Comparison of ENCODE assay signal across 9 mouse cellular contexts in genomic region chr8:114881891-114882401, GRCm38 (mm10).
A peak's percentile ranks its signal among the peaks of the same experiment; 100 is the strongest.
DNase-seq lines count a peak whose midpoint lies in the region; ATAC-seq lines count a peak whose summit lies in the region.
"Had no signal": no experiment of that assay in that cellular context is flagged by ENCODE, and none has a peak within 500 bp of the region (broad histone marks: within the 10 kb centered on the region; RNA-seq: fewer than 3 reads in every experiment).

No protein-coding gene starts in this region.

- 44% methylated on average over 5 of the region's 5 CpGs for WGBS in heart, embryonic 11.5 days (ENCODE audit: insufficient replicate concordance)
- 54% methylated on average over 5 of the region's 5 CpGs for WGBS in kidney, embryonic 14.5 days

- no peak overlapping the region for H3K4me2 ChIP-seq in heart, embryonic 11.5 days
- no peak overlapping the region for H3K4me2 ChIP-seq in kidney, embryonic 14.5 days (replicated peaks; ENCODE audit: low read depth, low read length)

- H3K27me3 ChIP-seq in heart, embryonic 11.5 days (ENCODE audit: control insufficient read depth, insufficient read depth, low read length), result no peaks in the 10 kb centered on the region
- H3K27me3 ChIP-seq in kidney, embryonic 14.5 days (ENCODE audit: control insufficient read depth, insufficient read depth, low read length), result no peaks in the 10 kb centered on the region

- no peak overlapping the region for H3K27ac ChIP-seq in heart, embryonic 11.5 days (ENCODE audit: low read depth, low read length)
- 0 out of 2 replicates have a peak overlapping the region, but pooled peaks have one; percentile 47 for H3K27ac ChIP-seq in kidney, embryonic 14.5 days (ENCODE audit: low read depth, low read length)

- no peak for DNase-seq in heart, postnatal 25 days (ENCODE audit: low spot score)
- DNase-seq in c-Kit-positive CD71-positive TER-119-positive erythroid progenitor cells, embryonic 14.5 days (ENCODE audit: low spot score), result peak; percentile 21
- peak; percentile 62 for DNase-seq in lung, postnatal 36 days
- DNase-seq in thymus, postnatal 36 days, result peak; percentile 66 to 81
- DNase-seq in urinary bladder, adult 2 months (ENCODE audit: low spot score), result no peak
- no peak for DNase-seq in frontal cortex, postnatal 10 days (ENCODE audit: low spot score in 2 of 2)

- no peak overlapping the region for H3K4me3 ChIP-seq in heart, embryonic 11.5 days (ENCODE audit: low read depth, low read length)
- no peak overlapping the region for H3K4me3 ChIP-seq in kidney, embryonic 14.5 days (ENCODE audit: low read length)

- H3K36me3 ChIP-seq in heart, embryonic 11.5 days (ENCODE audit: control insufficient read depth, insufficient read depth, low read length), result no peaks in the 10 kb centered on the region
- H3K36me3 ChIP-seq in kidney, embryonic 14.5 days (ENCODE audit: control insufficient read depth, insufficient read depth, low read length), result no peaks in the 10 kb centered on the region
- H3K36me3 ChIP-seq: G1E had no signal

- ATAC-seq in heart, embryonic 11.5 days (replicated peaks; ENCODE audit: insufficient number of reproducible peaks, low FRiP score, low TSS enrichment), result 0 out of 2 replicates have a peak, but pooled peaks have one; percentile 20
- ATAC-seq in kidney, embryonic 14.5 days (ENCODE audit: low FRiP score, low TSS enrichment), result peak; percentile 29; the same call in 1 of the 2 replicates

- H3K9me3 ChIP-seq in heart, embryonic 11.5 days (replicated peaks; ENCODE audit: control insufficient read depth, low read length), result no peaks in the 10 kb centered on the region
- H3K9me3 ChIP-seq in kidney, embryonic 14.5 days (ENCODE audit: control insufficient read depth, low read length), result no peaks in the 10 kb centered on the region

- peaks cover 45% of the 10 kb centered on the region for H3K4me1 ChIP-seq in heart, embryonic 11.5 days (ENCODE audit: control insufficient read depth, insufficient read depth, low read length)
- peaks cover 28% of the 10 kb centered on the region for H3K4me1 ChIP-seq in kidney, embryonic 14.5 days (ENCODE audit: control insufficient read depth, insufficient read depth, low read length)

- intact Hi-C loops in heart, postnatal 25 days (cut with DNase I), result no loop called here

- H3K9ac ChIP-seq in heart, embryonic 11.5 days (ENCODE audit: low read depth, low read length), result no peak overlapping the region
- no peak overlapping the region for H3K9ac ChIP-seq in kidney, embryonic 14.5 days (ENCODE audit: low read depth, low read length)

Comparison
In these comparisons a context has a peak if more than half of its experiments do, and no peak if none do; other contexts are left out.
1. DNase-seq: peak in c-Kit-positive CD71-positive TER-119-positive erythroid progenitor cells, embryonic 14.5 days (single experiment), lung, postnatal 36 days (single experiment) and thymus, postnatal 36 days (2 of 2); none in heart, postnatal 25 days (single experiment), urinary bladder, adult 2 months (single experiment) and frontal cortex, postnatal 10 days (0 of 2).